Mouse (Mus musculus) myocyte (in vitro differentiated cells): Measurements from ENCODE around the gene Utp3.

Experiments
- E2F4 ChIP-seq: IDR thresholded peaks from one replicate; pipeline ENCODE4 v1.6.1; 2011; ENCODE audit warnings: mild to moderate bottlenecking, control low read depth, moderate library complexity; ENCODE audit not compliant: insufficient read depth
- POLR2A ChIP-seq: IDR thresholded peaks from one replicate; pipeline ENCODE4 v1.6.1; 2011; ENCODE audit warnings: low read depth, mild to moderate bottlenecking, control low read depth, moderate library complexity; ENCODE audit not compliant: insufficient read length
- REST ChIP-seq: IDR thresholded peaks from one replicate; pipeline ENCODE4 v1.6.1; 2011; ENCODE audit warnings: mild to moderate bottlenecking, control low read depth, moderate library complexity; ENCODE audit not compliant: insufficient read depth, insufficient read length
- TCF12 ChIP-seq: IDR thresholded peaks from one replicate; pipeline ENCODE4 v1.6.1; 2011; ENCODE audit warnings: mild to moderate bottlenecking, control low read depth; ENCODE audit not compliant: poor library complexity, insufficient read depth, severe bottlenecking

- TF ChIP-seq POLR2A (no peak), TCF12 (no peak), E2F4 (no peak), REST (no peak)
These were observed 15.3 kb downstream of the Utp3 start for GRCm38 (mm10) chr5:88569541-88569940.
